Mouse (Mus musculus): Measurements from ENCODE around the gene Lpp. TPM values are rescaled to one million over a fixed set of nuclear protein-coding genes. Genes with fewer than 3 reads are reported as not detected.

The Lpp gene
- total RNA-seq (2012; rRNA removed) (0.68 and 0.80 TPM in 2 replicates), total RNA-seq (2014; rRNA removed) (0.57 and 0.64 TPM in 2 replicates), polyA plus RNA-seq (2012; ENCODE audit: insufficient read length, low read depth) (0.91 and 1.2 TPM in 2 replicates)

- in situ Hi-C loops (cut with MboI; ENCODE audit: low pct_ligation_motif_present, low pct_unique_long_range_greater_than_20kb, low sequenced_read_pairs) (loop anchor here (25.0 kb wide), 1 partner anchor 669 kb away; no protein-coding TSS in a partner anchor), dilution Hi-C loops (cut with MboI; ENCODE audit: extremely low pct_ligation_motif_present, extremely low pct_unique_long_range_greater_than_20kb, low sequenced_read_pairs) (no loop called here)
- Histone ChIP-seq H3K27me3 (replicated peaks) (peaks cover 3% of the 10 kb centered on the region), H3K79me2 (replicated peaks; ENCODE audit: control insufficient read depth, extremely low read depth, insufficient read depth, poor library complexity, severe bottlenecking) (no peaks in the 10 kb centered on the region), H3K4me3 (replicated peaks in 1 of 3; ENCODE audit: low read depth in 2 of 3, low read length in 2 of 3, poor library complexity in 1 of 3) (peak within 1 kb of the TSS; percentile 54 to 90 (median 72)), H3K9ac (ENCODE audit: insufficient read depth, low read depth) (peak within 1 kb of the TSS; percentile 59), H3K4me2 (ENCODE audit: insufficient read depth, low read depth, poor library complexity, severe bottlenecking) (peak within 1 kb of the TSS; percentile 60), H3K27ac (ENCODE audit: insufficient read depth, low read depth) (no peak within 1 kb of the TSS), H3K9me3 (replicated peaks; ENCODE audit: low read length) (peaks cover 3% of the 10 kb centered on the region), H3K36me3 (replicated peaks in 1 of 2; ENCODE audit: control insufficient read depth in 1 of 2, insufficient read depth in 1 of 2, low read length in 1 of 2) (no peaks in the 10 kb centered on the region), H3K4me1 (ENCODE audit: control insufficient read depth in 1 of 2, insufficient read depth in 2 of 2) (peaks cover 0 to 15% of the 10 kb centered on the region in 2 experiments; a peak in 2 of 4 replicates)
- peak; percentile 34 for DNase-seq (ENCODE audit: extremely low read depth)
- TF ChIP-seq SMC3 (IDR thresholded peaks at IDR 0.05; ENCODE audit: low read depth, low read length) (no peak), MEF2A (IDR thresholded peaks at IDR 0.05; ENCODE audit: borderline replicate concordance, low read depth, low read length) (no peak; the same call in 1 of the 2 replicates), BHLHE40 (IDR thresholded peaks at IDR 0.05; ENCODE audit: low read depth, low read length) (peak; percentile 45; the same call in 1 of the 2 replicates), CHD2 (IDR thresholded peaks at IDR 0.05; ENCODE audit: low read length) (peak; percentile 67; the same call in 1 of the 2 replicates), UBTF (IDR thresholded peaks at IDR 0.05; ENCODE audit: low read depth, low read length) (no peak), MXI1 (IDR thresholded peaks at IDR 0.05; ENCODE audit: low read depth, low read length) (peak; percentile 51; the same call in 1 of the 2 replicates), MAZ (IDR thresholded peaks at IDR 0.05; ENCODE audit: low read depth, low read length) (peak; percentile 44; the same call in 1 of the 2 replicates), ETS1 (conservative IDR thresholded peaks at IDR 0.05; ENCODE audit: low read depth, low read length) (0 out of 2 replicates have a peak, but pooled peaks have one; percentile 21), SIN3A (IDR thresholded peaks at IDR 0.05; ENCODE audit: low read length) (0 out of 2 replicates have a peak, but pooled peaks have one; percentile 23), TCF12 (IDR thresholded peaks at IDR 0.05; ENCODE audit: low read depth, low read length) (0 out of 2 replicates have a peak, but pooled peaks have one; percentile 15), JUND (conservative IDR thresholded peaks at IDR 0.05; ENCODE audit: low read depth, low read length) (no peak), KAT2A (IDR thresholded peaks at IDR 0.05; ENCODE audit: insufficient replicate concordance, low read length) (no peak)
These were observed at the start of gene Lpp for GRCm38 (mm10) chr16:24392651-24393555. Gene Lpp, plus strand, starts transcription at chr16:24393507.

DNA sequence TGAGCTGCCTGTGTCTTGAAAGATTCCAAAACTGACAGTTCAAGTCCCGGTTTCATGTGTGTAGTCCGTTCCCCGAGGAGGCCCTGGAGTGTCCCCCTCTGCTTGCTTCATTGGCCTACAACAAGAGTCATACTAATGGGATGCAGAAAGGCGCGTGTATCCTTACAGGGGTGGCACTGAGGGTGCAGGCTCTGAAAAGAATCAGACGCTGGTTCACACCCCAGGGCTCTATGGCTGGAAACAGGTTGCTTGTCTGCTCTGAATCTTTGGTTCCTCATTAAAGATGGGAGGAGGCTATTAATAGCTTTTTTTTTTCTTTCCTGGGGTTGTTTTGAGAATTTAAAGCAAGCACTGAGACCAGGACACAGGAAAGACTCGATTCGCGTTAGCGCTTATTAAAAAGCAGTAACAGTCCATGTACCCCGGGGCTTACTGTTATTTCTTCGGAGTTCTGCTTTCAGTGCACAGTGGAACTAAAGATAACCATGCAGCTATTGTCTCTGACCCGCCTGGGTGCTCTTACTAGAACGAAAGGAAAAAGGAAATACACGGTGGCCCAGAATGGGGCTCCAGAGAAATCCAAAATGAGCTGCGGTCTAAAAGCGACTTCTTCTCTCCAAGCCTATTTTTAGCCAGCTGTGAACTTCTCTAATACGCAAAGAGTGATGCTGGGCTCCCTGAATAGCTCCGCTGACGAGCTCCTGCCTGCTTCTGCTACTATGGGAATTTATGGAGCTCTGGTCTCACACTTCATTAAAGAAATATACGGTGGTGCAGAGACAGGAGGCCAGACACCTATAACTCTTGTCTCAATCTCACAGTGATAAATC is 45.5 kb upstream of the Lpp start:
- Histone ChIP-seq H3K79me2 (replicated peaks; ENCODE audit: control insufficient read depth, extremely low read depth, insufficient read depth, poor library complexity, severe bottlenecking) (no peaks in the 10 kb centered on the region), H3K4me3 (replicated peaks in 1 of 3; ENCODE audit: low read depth in 2 of 3, low read length in 2 of 3, poor library complexity in 1 of 3) (no peak overlapping the region), H3K9me3 (replicated peaks; ENCODE audit: low read length) (no peaks in the 10 kb centered on the region), H3K4me1 (ENCODE audit: control insufficient read depth in 1 of 2, insufficient read depth in 2 of 2) (peaks cover 0 to 15% of the 10 kb centered on the region in 2 experiments; a peak in 2 of 4 replicates), H3K9ac (ENCODE audit: insufficient read depth, low read depth) (no peak overlapping the region), H3K27ac (ENCODE audit: insufficient read depth, low read depth) (no peak overlapping the region), H3K27me3 (replicated peaks) (peaks cover 3% of the 10 kb centered on the region), H3K36me3 (replicated peaks in 1 of 2; ENCODE audit: control insufficient read depth in 1 of 2, insufficient read depth in 1 of 2, low read length in 1 of 2) (no peaks in the 10 kb centered on the region), H3K4me2 (ENCODE audit: insufficient read depth, low read depth, poor library complexity, severe bottlenecking) (peak overlapping the region; percentile 67)
- in situ Hi-C loops (cut with MboI; ENCODE audit: low pct_ligation_motif_present, low pct_unique_long_range_greater_than_20kb, low sequenced_read_pairs) = no loop called here
- dilution Hi-C loops (cut with MboI; ENCODE audit: extremely low pct_ligation_motif_present, extremely low pct_unique_long_range_greater_than_20kb, low sequenced_read_pairs) = no loop called here
- peak; percentile 61 for DNase-seq (ENCODE audit: extremely low read depth)
- TF ChIP-seq NRF1 (IDR thresholded peaks at IDR 0.05; ENCODE audit: low read depth, low read length) (no peak), ZNF384 (IDR thresholded peaks at IDR 0.05; ENCODE audit: low read depth, low read length) (no peak; the same call in 1 of the 2 replicates), JUN (IDR thresholded peaks at IDR 0.05; ENCODE audit: insufficient read depth, low read depth, low read length) (no peak), ELF1 (IDR thresholded peaks at IDR 0.05; ENCODE audit: low read depth, low read length) (no peak), ZC3H11A (IDR thresholded peaks at IDR 0.05; ENCODE audit: low read depth, low read length) (no peak), MAFK (IDR thresholded peaks at IDR 0.05; ENCODE audit: insufficient replicate concordance, low read length) (0 out of 2 replicates have a peak, but pooled peaks have one; percentile 30), BHLHE40 (IDR thresholded peaks at IDR 0.05; ENCODE audit: low read depth, low read length) (0 out of 2 replicates have a peak, but pooled peaks have one; percentile 17), E2F4 (IDR thresholded peaks at IDR 0.05; ENCODE audit: insufficient replicate concordance, low read depth, low read length) (no peak), EP300 (IDR thresholded peaks at IDR 0.05; ENCODE audit: low read length) (peak; percentile 37; the same call in 1 of the 2 replicates), RAD21 (IDR thresholded peaks at IDR 0.05; ENCODE audit: low read depth, low read length) (no peak), MAZ (IDR thresholded peaks at IDR 0.05; ENCODE audit: low read depth, low read length) (no peak), KAT2A (IDR thresholded peaks at IDR 0.05; ENCODE audit: insufficient replicate concordance, low read length) (no peak), TCF12 (IDR thresholded peaks at IDR 0.05; ENCODE audit: low read depth, low read length) (no peak), JUND (conservative IDR thresholded peaks at IDR 0.05; ENCODE audit: low read depth, low read length) (no peak), UBTF (IDR thresholded peaks at IDR 0.05; ENCODE audit: low read depth, low read length) (no peak), MXI1 (IDR thresholded peaks at IDR 0.05; ENCODE audit: low read depth, low read length) (no peak), MYC (IDR thresholded peaks at IDR 0.05; ENCODE audit: low read depth, low read length) (no peak), HCFC1 (IDR thresholded peaks at IDR 0.05; ENCODE audit: low read depth, low read length) (no peak), POLR2A (IDR thresholded peaks at IDR 0.05; ENCODE audit: low read depth, low read length) (no peak), CHD1 (IDR thresholded peaks at IDR 0.05; ENCODE audit: low read depth, low read length) (no peak)

Data from CH12.LX (cell line).